26 mouse cellular contexts compared by ENCODE assay signal in the genomic region with DNA sequence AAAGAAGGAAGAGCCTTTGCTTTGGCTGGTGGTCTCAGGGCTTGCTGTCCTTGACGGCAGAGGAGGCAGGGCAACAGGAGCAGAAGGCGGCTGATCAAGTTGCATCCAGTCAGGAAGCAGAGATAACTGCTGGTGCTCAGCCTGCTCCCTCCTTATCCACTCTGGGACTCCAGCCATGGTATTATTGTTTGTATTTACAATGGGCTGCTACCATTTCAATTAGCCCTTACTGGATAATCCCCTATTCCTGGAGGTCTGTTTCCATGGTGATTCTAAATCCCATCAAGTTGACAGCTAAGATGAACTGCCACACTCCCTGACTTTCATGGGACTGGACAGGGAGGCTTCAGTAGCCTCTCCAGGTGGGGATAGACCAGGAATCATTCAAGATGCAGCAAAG. TPM values are rescaled to one million over a fixed set of nuclear protein-coding genes. Genes with fewer than 3 reads are reported as not detected.
A peak's percentile ranks its signal among the peaks of the same experiment; 100 is the strongest.
DNase-seq lines count a peak whose midpoint lies in the region; ATAC-seq lines count a peak whose summit lies in the region.
"Had no signal": no experiment of that assay in that cellular context is flagged by ENCODE, and none has a peak within 500 bp of the region (broad histone marks: within the 10 kb centered on the region; RNA-seq: fewer than 3 reads in every experiment).

No protein-coding gene starts in this region.

- no peak overlapping the region for H3K4me2 ChIP-seq in midbrain, embryonic 12.5 days (replicated peaks)
- no peak overlapping the region for H3K4me2 ChIP-seq in midbrain, embryonic 16.5 days (ENCODE audit: low read length)
- H3K4me2 ChIP-seq in midbrain, embryonic 14.5 days (ENCODE audit: low read length): no peak overlapping the region
- H3K4me2 ChIP-seq: embryonic facial prominence, embryonic 12.5 days; embryonic facial prominence, embryonic 15.5 days; forebrain, embryonic 12.5 days; heart, embryonic 13.5 days; hindbrain, embryonic 14.5 days had no signal

- no peak overlapping the region for H3K27ac ChIP-seq in midbrain, embryonic 12.5 days (replicated peaks)
- H3K27ac ChIP-seq in midbrain, embryonic 16.5 days (ENCODE audit: low read length): no peak overlapping the region
- no peak overlapping the region for H3K27ac ChIP-seq in midbrain, embryonic 14.5 days (replicated peaks; ENCODE audit: low read depth, low read length)
- H3K27ac ChIP-seq in embryonic facial prominence, embryonic 10.5 days (replicated peaks): no peak overlapping the region
- H3K27ac ChIP-seq: embryonic facial prominence, embryonic 12.5 days; embryonic facial prominence, embryonic 15.5 days; forebrain, embryonic 12.5 days; heart, adult 2 months; heart, embryonic 10.5 days; heart, embryonic 13.5 days; hindbrain, embryonic 14.5 days; hindbrain, postnatal 0 days had no signal

- H3K9me3 ChIP-seq in midbrain, embryonic 12.5 days: no peaks in the 10 kb centered on the region
- H3K9me3 ChIP-seq in midbrain, embryonic 16.5 days (replicated peaks; ENCODE audit: control insufficient read depth, low read length, poor library complexity, severe bottlenecking): no peaks in the 10 kb centered on the region
- H3K9me3 ChIP-seq in midbrain, embryonic 14.5 days (ENCODE audit: control insufficient read depth, low read length): no peaks in the 10 kb centered on the region
- no peaks in the 10 kb centered on the region for H3K9me3 ChIP-seq in embryonic facial prominence, embryonic 10.5 days
- H3K9me3 ChIP-seq: embryonic facial prominence, embryonic 12.5 days; embryonic facial prominence, embryonic 15.5 days; forebrain, embryonic 12.5 days; heart, embryonic 10.5 days; heart, embryonic 13.5 days had no signal

- DNase-seq in midbrain, embryonic 14.5 days: peak; percentile 60
- DNase-seq in retina, embryonic 14.5 days (ENCODE audit: low spot score): peak; percentile 3
- DNase-seq in urinary bladder, postnatal 14 days (ENCODE audit: low spot score): no peak
- DNase-seq in embryonic facial prominence, embryonic 10.5 days (ENCODE audit: low spot score): no peak
- no peak for DNase-seq in kidney, postnatal 25 days
- DNase-seq: adrenal gland, adult 8-10 months; adrenal gland, postnatal 25 days; cerebellum, adult 18-20 months; cerebellum, adult 9-10 months; cerebellum, postnatal 14 days; gastrocnemius, postnatal 10 days; gastrocnemius, postnatal 36 days; heart, adult 2 months; heart, postnatal 14 days; heart, postnatal 4 days had no signal

- H3K36me3 ChIP-seq in midbrain, embryonic 12.5 days: peaks cover 11% of the 10 kb centered on the region; the same call in 1 of the 2 replicates
- no peaks in the 10 kb centered on the region; the same call in 1 of the 2 replicates for H3K36me3 ChIP-seq in midbrain, embryonic 16.5 days (ENCODE audit: control insufficient read depth, insufficient read depth, low read length)
- peaks cover 12% of the 10 kb centered on the region for H3K36me3 ChIP-seq in midbrain, embryonic 14.5 days (ENCODE audit: control insufficient read depth, insufficient read depth, low read length)
- peaks cover 13% of the 10 kb centered on the region for H3K36me3 ChIP-seq in embryonic facial prominence, embryonic 10.5 days (replicated peaks)
- H3K36me3 ChIP-seq: heart, embryonic 10.5 days had no signal

- no peak overlapping the region for H3K9ac ChIP-seq in midbrain, embryonic 12.5 days (replicated peaks)
- no peak overlapping the region for H3K9ac ChIP-seq in midbrain, embryonic 16.5 days (ENCODE audit: low read depth, low read length)
- no peak overlapping the region for H3K9ac ChIP-seq in midbrain, embryonic 14.5 days (replicated peaks; ENCODE audit: low read length)
- H3K9ac ChIP-seq: embryonic facial prominence, embryonic 12.5 days; embryonic facial prominence, embryonic 15.5 days; forebrain, embryonic 12.5 days; heart, embryonic 13.5 days; hindbrain, embryonic 14.5 days had no signal

- peaks cover 12% of the 10 kb centered on the region for H3K4me1 ChIP-seq in midbrain, embryonic 12.5 days
- peaks cover 2% of the 10 kb centered on the region; the same call in 1 of the 2 replicates for H3K4me1 ChIP-seq in midbrain, embryonic 16.5 days (ENCODE audit: control insufficient read depth, insufficient read depth, low read length)
- H3K4me1 ChIP-seq in midbrain, embryonic 14.5 days (ENCODE audit: control insufficient read depth, insufficient read depth, low read length): peaks cover 11% of the 10 kb centered on the region
- H3K4me1 ChIP-seq in embryonic facial prominence, embryonic 10.5 days: peaks cover 7% of the 10 kb centered on the region; the same call in 1 of the 2 replicates
- H3K4me1 ChIP-seq: embryonic facial prominence, embryonic 12.5 days; embryonic facial prominence, embryonic 15.5 days; heart, embryonic 10.5 days; heart, embryonic 13.5 days had no signal

- no peak overlapping the region for H3K4me3 ChIP-seq in midbrain, embryonic 12.5 days
- no peak overlapping the region for H3K4me3 ChIP-seq in midbrain, embryonic 16.5 days (ENCODE audit: low read depth, low read length)
- H3K4me3 ChIP-seq in midbrain, embryonic 14.5 days (replicated peaks; ENCODE audit: low read depth, low read length): no peak overlapping the region
- H3K4me3 ChIP-seq in embryonic facial prominence, embryonic 10.5 days: no peak overlapping the region
- H3K4me3 ChIP-seq: embryonic facial prominence, embryonic 12.5 days; embryonic facial prominence, embryonic 15.5 days; forebrain, embryonic 12.5 days; heart, adult 2 months; heart, embryonic 10.5 days; heart, embryonic 13.5 days had no signal

- WGBS in midbrain, embryonic 12.5 days: 8% methylated on average over 2 of the region's 2 CpGs
- WGBS in midbrain, embryonic 16.5 days: 6% methylated on average over 2 of the region's 2 CpGs
- WGBS in midbrain, embryonic 14.5 days: 5% methylated on average over 2 of the region's 2 CpGs
- 40% methylated on average over 2 of the region's 2 CpGs for WGBS in embryonic facial prominence, embryonic 10.5 days

- ATAC-seq in midbrain, embryonic 12.5 days (ENCODE audit: low FRiP score, low read depth): peak; percentile 57; the same call in 1 of the 2 replicates
- ATAC-seq in midbrain, embryonic 16.5 days: no peak; the same call in 1 of the 2 replicates
- ATAC-seq in midbrain, embryonic 14.5 days (ENCODE audit: low FRiP score, low TSS enrichment): peak; percentile 49; the same call in 1 of the 2 replicates
- ATAC-seq: CD4-positive, CD25-positive, alpha-beta regulatory T cell, adult 4 months; forebrain, embryonic 16.5 days; hindbrain, postnatal 0 days had no signal

- peaks cover 47% of the 10 kb centered on the region for H3K27me3 ChIP-seq in midbrain, embryonic 12.5 days
- no peaks in the 10 kb centered on the region for H3K27me3 ChIP-seq in midbrain, embryonic 16.5 days (ENCODE audit: control insufficient read depth, insufficient read depth, low read depth, low read length)
- H3K27me3 ChIP-seq in midbrain, embryonic 14.5 days (ENCODE audit: control insufficient read depth, insufficient read depth, low read length): no peaks in the 10 kb centered on the region
- H3K27me3 ChIP-seq in embryonic facial prominence, embryonic 10.5 days (replicated peaks; ENCODE audit: low read depth, poor library complexity, severe bottlenecking): no peaks in the 10 kb centered on the region
- H3K27me3 ChIP-seq: embryonic facial prominence, embryonic 12.5 days; embryonic facial prominence, embryonic 15.5 days; forebrain, embryonic 12.5 days; heart, embryonic 13.5 days had no signal

RNA-seq across cellular contexts. Expression of gene Zbtb49, which starts 25.3 kb away (rescaled TPM):
- polyA plus RNA-seq in midbrain, embryonic 12.5 days (2016; fragmentation: Nextera tagmentation; extraction: Ambion mirVana): 22.0 and 26.8 TPM in 2 replicates
- polyA plus RNA-seq in midbrain, embryonic 16.5 days (2015; fragmentation: Nextera tagmentation; extraction: Ambion mirVana): 19.8 and 21.7 TPM in 2 replicates
- 18.8 and 24.6 TPM in 2 replicates for polyA plus RNA-seq in midbrain, embryonic 14.5 days (2014; fragmentation: Nextera tagmentation; extraction: Ambion mirVana)
- 19.1 and 20.7 TPM in 2 replicates for polyA plus RNA-seq in embryonic facial prominence, embryonic 10.5 days (2016; fragmentation: Nextera tagmentation; extraction: Ambion mirVana)

RNA-seq across cellular contexts. Expression of gene Lyar, which starts 25.3 kb away (rescaled TPM):
- 100 and 113 TPM in 2 replicates for polyA plus RNA-seq in midbrain, embryonic 12.5 days (2016; fragmentation: Nextera tagmentation; extraction: Ambion mirVana)
- 35.4 and 41.9 TPM in 2 replicates for polyA plus RNA-seq in midbrain, embryonic 16.5 days (2015; fragmentation: Nextera tagmentation; extraction: Ambion mirVana)
- 37.7 and 41.9 TPM in 2 replicates for polyA plus RNA-seq in midbrain, embryonic 14.5 days (2014; fragmentation: Nextera tagmentation; extraction: Ambion mirVana)
- polyA plus RNA-seq in embryonic facial prominence, embryonic 10.5 days (2016; fragmentation: Nextera tagmentation; extraction: Ambion mirVana): 193 and 201 TPM in 2 replicates

RNA-seq across cellular contexts. Expression of gene Nsg1, which starts 35.2 kb away (rescaled TPM):
- 369 and 382 TPM in 2 replicates for polyA plus RNA-seq in midbrain, embryonic 12.5 days (2016; fragmentation: Nextera tagmentation; extraction: Ambion mirVana)
- 1,570 and 1,631 TPM in 2 replicates for polyA plus RNA-seq in midbrain, embryonic 16.5 days (2015; fragmentation: Nextera tagmentation; extraction: Ambion mirVana)
- 280 and 671 TPM in 2 replicates for polyA plus RNA-seq in midbrain, embryonic 14.5 days (2014; fragmentation: Nextera tagmentation; extraction: Ambion mirVana)
- polyA plus RNA-seq in embryonic facial prominence, embryonic 10.5 days (2016; fragmentation: Nextera tagmentation; extraction: Ambion mirVana): 110 and 128 TPM in 2 replicates

Comparison
In these comparisons a context has a peak if more than half of its experiments do, and no peak if none do; other contexts are left out.
1. DNase-seq: peak in midbrain, embryonic 14.5 days (single experiment) and retina, embryonic 14.5 days (single experiment); none in urinary bladder, postnatal 14 days (single experiment), embryonic facial prominence, embryonic 10.5 days (single experiment) and kidney, postnatal 25 days (0 of 2).